2 mouse cellular contexts compared by ENCODE assay signal in the genomic region with DNA sequence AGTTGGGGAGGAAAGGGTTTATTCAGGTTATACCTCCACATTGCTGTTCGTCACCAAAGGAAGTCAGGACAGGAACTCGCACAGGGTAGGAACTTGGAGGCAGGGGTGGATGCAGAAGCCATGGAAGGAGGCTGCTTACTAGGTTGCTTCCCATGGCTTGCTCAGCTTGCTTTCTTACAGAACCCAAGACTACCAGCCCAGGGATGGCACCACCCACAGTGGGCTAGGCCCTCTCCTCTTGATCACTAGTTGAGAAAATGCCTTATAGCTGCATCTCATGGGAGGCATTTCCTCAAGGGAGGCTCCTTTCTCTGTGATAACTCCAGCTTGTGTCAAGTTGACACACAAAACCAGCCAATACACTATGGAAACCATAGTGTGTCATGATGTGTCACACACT.
DNase-seq lines count a peak whose midpoint lies in the region.
"Not testable (repeated sequence)": the region's sequence is repeated elsewhere in the genome, so short reads cannot be mapped to it uniquely, and the experiment has no call there.

No protein-coding gene starts in this region.

- not testable (repeated sequence) for H3K4me1 ChIP-seq in heart, embryonic 10.5 days

- 70% methylated on average over 2 of the region's 2 CpGs for WGBS in heart, embryonic 10.5 days

- not testable (repeated sequence) for H3K9me3 ChIP-seq in heart, embryonic 10.5 days

- H3K27ac ChIP-seq in heart, embryonic 10.5 days: not testable (repeated sequence)

- H3K36me3 ChIP-seq in heart, embryonic 10.5 days: not testable (repeated sequence)

- not testable (repeated sequence) for H3K4me3 ChIP-seq in heart, embryonic 10.5 days

- not testable (repeated sequence) for H3K27me3 ChIP-seq in heart, embryonic 10.5 days (ENCODE audit: insufficient read depth, poor library complexity, severe bottlenecking)

- DNase-seq in heart, adult 11 months: peak; percentile 80
- peak; percentile 63 for DNase-seq in heart, embryonic 10.5 days (ENCODE audit: low spot score)
